Mouse (Mus musculus) skeletal muscle tissue, adult 2 months (tissue): Measurements from ENCODE around the gene Arl3.

Source experiments
- DNase-seq: peaks from one replicate; pipeline ENCODE4 v3.0.0-alpha.2; 2012; ENCODE audit warnings: low read depth, low spot score

Gene Arl3

DNA sequence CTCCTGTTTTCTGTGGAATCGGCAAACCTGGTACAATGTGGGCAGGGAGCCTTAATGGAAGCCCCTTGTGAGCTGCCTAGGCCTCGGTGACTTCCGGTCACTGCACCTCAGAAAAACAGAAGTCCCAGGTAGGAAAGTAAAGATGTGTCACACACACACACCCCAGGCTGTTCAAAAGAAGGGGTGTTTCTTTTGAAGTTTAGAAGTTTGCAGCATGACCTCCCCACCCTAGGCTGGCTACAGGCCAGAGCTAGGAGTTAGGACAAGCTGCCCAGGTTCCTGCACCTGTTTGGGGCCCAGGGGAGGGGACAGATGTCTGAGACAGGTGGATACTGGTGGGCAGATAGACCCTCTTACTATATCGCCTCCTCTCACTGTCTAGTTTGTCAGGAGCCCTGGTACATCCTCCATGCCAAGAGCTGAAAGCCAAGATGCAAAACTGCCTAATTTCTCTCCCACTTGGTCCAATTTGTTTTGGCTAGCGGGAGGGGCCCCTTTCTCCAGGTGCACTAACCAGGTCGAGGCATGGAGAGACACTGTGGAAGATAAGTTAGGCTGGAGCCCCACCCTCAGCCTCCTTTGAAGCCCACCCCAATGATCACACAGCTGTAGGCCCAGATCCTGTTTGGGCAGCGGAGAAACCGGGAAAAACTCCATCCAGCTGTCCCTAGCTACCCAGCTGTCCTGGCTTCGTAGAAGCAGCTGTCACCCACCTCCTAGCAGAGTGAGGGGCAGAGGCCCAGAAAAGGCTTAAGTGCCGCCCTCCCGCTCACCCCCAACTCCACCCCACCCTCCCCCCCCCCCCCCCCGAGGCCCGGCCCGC is 55.3 kb downstream of the Arl3 start:
- DNase-seq = no peak

DNA sequence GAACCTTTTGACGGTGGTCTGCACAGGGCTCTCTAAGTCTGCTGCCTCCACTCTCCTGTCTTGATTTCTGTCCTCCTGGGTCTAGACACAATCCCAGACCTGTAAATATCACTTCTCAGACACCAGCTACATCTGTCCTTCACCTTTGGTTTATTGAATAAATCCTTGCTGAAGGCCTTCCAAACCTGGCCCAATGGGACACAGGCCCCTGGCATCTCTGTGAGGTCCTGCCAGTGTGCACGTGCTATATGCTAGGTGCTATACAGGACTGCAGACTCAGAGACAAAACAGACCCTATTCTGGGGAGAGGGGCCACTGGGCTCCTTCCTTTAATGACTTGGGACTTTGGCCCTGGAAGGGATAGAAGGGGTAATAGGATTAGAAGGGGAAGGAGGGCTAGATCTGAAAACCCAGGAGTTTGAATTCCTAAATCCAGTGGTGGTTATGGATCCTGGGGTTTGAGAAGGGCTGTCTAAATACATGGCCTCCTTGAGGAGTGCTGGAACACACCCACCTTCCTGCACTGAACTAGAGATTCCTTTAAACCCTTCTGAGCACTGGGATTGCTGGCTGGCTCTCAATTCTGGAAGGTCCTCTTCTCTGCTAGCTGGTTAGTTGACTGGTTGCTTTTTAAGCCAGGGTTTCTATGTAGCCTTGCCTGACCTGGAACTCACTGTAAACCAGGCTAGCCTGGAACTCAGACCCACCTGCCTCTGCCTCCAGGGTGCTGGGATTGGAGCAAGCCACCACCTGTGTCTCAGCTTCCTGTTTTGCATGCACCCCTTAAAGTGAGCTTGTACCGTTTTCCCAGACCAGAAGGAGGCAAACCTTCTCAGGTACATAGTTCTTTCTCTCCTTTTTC is 56.1 kb downstream of the Arl3 start:
- no peak for DNase-seq

DNA sequence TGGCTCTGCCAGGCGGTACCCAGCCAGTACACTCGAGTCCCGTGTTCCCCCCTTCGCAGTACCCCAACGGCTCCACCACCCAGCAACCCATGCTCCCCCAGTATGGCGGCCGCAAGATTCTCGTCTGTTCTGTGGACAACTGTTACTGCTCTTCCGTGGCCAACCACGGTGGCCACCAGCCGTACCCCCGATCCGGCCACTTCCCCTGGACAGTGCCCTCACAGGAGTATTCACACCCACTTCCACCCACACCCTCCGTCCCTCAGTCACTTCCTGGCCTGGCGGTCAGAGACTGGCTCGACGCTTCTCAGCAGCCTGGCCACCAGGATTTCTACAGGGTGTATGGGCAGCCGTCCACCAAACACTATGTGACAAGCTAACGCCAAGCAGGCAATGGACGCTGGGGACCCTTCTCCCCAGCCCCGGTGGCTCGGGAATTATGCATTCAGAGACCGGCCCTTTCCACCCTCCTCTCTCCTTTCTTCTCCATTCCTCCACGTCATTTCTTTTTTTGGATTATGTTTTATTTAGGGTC is 57.6 kb downstream of the Arl3 start:
- no peak for DNase-seq

DNA sequence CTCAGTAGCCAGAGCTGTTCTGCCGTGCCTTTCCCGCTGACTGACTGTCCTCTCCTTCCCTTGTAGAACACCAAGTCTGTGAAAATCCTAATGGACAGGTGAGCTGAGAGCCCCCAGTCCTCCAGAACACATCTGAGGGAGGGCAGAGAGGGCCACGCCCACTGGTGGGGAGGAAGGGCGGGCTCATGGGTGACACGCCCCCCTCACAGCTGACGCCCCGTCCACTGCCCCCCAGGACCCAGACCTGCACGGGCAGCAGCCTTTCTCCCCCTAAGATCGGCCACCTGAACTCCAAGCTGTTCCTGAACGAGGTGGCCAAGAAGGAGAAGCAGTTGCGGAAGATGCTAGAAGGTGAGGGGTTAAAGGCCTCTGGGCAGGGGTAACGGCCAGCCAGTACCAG is 58.6 kb downstream of the Arl3 start:
- no peak for DNase-seq

DNA sequence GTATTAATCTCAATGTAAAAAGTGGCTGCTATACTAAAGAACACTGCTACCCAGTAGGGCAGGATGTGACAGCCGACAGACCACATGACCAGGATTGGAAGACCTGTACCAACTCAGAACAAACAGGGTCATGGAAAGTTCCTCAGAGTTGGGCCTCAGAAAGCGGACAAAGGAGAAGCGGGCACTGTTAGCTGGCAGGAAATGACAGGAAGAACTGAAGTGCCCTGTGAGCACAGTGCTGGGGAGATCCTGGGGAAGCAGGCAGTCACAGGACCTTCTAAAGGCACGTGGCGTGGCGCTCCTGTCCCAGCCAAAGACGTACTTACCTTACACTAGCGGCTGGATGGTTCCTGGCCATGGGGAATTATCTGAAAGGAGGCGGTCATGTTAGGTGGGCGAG is 61.7 kb downstream of the Arl3 start:
- DNase-seq = no peak

DNA sequence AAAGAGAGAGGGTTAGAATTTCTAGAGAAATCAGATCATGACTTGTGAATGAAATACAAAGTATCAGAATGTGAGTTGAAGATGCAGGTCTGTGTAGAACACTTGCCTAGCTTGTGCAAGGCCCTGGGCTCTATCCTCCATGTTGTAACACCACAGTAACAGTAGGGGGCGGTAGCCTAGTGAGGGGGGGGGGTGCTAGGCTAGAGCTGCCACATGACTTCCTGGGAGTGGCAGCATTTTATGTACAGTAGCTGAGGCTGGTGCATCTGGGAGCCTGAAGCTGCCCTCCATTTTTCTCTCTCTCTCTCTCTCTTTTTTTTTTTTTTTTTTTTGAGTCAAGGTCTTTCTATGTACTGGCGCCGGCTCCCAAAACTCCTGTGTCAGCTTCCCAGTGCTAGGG is 62.2 kb downstream of the Arl3 start:
- no peak for DNase-seq

DNA sequence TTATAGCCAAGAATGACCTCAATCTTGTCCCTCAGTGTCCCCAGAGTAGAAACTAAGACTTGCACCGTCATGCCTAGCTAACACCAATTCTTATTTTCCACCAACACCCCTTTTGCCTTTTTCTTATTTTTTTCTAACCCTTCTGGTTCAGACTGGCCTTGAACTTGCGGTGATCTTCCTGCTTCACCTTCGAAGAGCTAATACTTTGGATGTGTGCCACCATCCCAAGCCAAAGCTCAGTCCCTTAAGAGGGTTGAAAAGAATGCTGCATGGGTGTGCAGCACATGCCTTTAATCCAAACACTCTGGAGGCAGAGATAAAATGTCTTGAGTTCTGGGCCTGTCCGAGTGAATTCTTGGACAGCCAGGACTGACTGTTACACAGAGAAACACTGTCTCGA is 62.6 kb downstream of the Arl3 start:
- no peak for DNase-seq

DNA sequence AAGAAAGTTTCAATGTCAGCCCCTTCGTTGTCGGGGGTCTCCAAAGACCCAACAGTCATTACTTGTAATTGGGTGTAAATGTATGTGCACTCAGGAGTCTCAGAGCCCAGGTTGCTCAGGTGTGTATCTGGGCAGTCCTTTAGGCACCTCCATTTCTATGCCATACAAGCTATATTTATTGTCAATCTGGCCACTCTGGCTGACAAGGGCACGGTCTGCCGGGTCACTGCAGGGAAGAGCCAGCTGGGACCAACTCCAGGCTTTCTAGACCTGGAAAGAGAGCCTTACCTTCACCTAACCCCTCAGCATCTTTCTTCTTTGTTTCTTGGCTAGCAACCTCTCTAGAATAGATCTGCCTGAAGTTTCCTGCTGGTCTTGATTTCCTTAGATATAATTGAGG is 63.3 kb downstream of the Arl3 start:
- DNase-seq = no peak

DNA sequence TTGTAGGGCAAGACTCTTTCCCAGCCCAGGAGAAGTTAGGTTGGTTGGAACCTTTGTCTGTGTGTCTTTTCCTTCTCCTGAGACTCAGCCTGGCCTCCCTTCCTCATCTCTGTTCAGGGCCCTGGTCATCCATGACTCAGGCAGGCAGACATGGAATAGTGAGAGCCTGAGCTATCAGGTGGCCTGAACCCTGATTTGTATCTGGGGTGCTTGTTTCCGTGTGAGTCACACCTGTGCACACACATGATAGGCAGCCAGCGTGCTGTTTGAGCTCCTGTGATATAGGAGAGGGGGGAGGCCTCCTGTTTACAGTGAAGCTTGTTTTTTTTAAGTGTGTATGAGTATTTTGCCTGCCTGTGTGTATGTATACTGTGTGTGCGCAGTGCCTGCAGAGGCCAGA is 63.8 kb downstream of the Arl3 start:
- no peak for DNase-seq

DNA sequence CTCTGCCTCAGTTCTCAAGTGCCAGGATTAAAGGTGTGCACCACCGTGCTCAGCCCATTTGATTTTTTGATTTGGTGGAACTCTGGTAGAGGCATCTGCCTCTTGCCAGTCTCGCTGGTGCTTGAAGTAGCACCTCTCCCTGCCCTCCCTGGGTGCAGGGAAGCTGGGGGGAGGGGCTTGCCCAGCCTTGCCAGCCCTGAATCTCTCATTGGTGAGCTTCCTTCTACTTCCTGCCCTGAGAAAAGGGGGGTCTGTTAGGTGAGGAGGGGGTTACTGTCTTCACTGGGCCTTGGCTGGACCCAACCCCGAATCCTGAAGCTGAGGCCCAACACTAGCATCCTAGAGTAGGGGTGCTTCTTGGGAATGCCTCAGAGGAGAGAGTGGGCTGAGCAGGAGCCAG is 64.3 kb downstream of the Arl3 start:
- DNase-seq = no peak

DNA sequence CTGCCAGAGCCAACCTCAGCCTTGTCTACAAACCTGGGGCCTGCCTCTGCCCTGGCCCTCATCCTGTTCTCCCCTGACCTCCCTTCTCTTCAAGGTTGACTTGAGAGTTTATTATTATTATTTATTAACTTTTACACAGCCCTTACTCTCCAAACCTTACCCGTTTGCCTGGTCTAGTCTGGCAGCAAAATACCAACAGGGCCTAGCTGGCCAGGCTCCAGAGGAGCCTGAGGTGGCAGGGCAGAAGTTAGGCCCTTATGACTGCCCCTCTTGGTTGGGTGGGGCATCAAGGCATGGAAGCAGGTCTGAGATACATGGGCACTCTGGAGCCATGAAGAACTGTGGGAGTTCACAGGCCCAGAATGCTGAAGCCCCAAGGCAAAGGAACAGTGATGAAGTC is 65.2 kb downstream of the Arl3 start:
- no peak for DNase-seq

DNA sequence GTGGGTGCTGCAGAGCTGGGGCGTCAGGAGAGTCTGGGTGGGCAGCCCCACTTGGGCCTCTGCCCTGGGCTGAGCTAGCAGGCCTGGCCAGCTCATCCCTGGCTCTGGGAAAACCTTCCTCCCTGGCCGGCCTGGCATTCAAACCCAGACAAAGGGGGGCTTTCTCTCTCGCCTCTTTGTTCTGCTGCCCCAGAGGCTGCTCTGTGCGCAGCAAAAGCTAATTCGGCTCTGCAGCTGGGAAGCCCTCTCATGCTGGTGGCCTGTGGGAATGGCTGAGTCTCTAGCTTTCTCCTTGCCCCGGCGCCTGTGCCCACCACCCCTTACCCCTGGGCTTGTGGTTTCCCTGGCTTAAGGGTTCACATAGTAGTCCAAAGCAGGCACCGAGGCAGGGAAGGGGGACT is 65.8 kb downstream of the Arl3 start:
- DNase-seq = no peak

DNA sequence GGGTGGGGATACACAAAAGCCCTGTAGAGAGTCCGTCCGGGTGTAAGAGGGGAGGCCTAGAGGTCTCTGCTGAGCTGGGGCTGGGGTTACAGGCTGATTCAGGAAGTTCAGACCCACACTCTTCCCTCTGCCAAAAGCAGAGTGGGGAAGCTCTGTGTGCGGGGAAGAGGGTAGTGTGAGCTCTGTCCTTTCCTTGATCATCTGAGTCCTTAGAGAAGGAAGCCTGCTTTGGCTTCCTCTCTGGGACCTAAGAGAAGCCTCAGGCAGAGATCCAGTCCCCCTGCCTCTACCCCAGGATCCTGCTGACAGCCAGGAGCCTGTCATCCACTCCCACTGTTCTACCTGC is 66.7 kb downstream of the Arl3 start:
- no peak for DNase-seq

DNA sequence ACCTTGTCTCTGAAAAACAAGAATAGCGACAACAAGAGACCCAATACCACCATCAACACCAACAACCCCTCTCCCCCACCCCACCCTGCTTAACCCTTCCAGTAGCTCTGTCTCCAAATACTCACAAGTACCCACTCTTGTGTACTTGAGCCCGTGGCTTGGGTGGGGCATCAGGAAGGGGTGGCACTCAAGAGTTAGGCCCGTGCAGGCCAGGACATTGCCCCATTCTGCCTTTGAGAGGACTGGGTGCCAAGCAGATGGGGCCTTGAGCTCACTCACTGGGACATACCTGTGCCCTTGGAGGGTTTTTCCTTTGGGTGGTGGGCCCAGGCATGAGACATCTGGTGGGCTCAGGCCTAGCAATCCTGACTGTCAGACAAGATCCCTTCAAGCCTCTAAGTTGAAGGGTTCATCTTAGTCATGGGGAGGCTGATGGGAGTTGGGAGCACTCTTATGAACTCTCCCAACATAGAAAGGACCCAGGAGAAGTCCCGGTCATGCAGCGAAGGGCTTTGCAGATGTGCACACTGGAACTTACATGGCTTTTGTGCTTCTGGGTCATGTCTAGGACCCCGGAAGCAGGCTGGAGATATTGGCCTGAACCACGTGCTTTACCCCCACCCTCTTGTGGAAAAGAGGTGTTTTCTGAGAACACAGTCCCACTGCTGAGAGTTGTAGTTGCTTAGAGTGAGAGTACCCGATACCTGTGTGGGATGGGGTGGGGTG is 67.2 kb downstream of the Arl3 start:
- no peak for DNase-seq

DNA sequence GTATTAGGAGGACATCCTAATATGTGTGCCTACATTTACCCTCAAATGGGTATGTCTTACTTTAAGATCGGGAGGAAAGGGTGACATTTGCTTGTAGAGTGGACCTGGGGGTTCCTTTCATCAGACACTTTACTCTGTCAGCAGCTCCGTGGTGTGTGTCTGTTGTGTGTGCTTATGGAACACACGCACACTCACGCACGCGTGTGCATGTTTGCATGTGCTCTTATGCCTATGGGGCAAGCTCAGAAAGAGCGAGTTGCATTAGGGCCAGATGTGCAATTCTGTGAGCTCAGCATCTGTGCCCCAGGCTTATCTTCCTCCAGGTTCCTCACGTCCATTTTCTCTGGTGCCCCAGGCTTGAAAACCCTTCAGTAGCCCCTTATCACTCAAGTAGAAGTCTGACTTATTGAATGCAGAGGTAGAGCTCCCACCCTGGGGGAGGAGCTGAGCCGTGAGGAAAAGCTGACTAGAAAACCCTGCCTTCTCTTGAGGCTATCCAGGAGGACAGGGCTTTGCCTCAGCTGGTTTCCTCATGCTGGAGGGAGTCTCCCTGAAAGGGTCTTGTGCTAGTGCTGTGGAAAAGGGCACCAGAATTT is 68.1 kb downstream of the Arl3 start:
- DNase-seq = no peak

DNA sequence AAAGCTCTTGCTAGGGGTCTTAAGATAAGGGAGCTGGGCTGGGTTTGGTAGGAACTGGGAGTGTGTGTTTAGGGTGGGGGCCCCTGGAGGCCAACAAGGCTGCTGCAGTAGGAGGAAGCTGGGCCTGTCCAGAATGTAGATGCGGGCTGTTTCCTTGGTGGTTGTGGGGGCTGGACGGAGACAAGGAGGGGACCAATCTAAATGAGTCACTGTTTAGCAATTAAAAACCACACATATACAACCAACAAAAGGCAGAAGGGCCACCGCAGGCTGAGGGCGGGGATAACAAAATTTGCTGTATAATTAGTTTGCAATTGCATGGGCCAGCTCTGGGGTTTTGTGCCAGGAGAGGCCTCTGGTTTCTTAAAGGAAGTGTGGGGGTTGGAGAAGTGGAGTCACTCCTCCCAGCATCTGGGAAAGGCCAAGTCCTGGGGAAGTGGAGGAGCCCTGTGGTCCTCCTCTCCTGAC is 68.9 kb downstream of the Arl3 start:
- no peak for DNase-seq

DNA sequence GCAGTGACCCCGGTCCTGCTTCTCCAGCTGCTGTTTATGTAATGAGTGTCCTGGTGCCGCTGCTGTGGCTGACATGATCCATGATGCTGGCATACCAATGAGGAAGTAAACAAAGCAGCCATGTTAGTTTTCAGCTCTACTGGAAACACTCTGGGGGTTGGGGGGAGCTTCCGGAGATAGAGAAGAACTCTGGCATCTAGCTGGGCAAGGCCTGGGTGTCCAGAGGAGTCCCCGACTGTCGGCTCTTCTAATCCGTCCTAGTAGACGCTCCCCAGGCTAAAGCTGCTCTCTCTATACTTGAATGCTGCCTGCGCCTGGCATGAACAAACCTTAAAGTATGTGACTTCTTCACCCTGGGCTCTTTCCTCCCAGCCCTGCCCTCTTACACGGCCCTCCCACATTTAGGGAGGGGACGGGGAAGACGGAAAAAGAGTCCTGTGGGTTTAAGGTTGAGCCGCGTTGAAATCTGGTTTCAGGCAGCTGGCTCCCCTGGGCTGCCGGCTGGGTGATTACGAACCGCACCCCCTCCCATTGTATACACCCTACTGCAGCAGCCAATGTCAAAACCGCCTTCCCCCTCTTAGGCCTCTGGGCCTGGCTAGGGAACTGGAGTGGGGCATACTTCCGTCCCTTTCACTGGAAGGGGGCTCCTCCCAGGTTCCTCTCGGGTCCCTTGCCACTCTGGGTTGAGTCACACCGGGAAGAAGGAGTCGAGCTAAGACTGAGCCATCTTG is 69.5 kb downstream of the Arl3 start:
- peak; percentile 81 for DNase-seq

DNA sequence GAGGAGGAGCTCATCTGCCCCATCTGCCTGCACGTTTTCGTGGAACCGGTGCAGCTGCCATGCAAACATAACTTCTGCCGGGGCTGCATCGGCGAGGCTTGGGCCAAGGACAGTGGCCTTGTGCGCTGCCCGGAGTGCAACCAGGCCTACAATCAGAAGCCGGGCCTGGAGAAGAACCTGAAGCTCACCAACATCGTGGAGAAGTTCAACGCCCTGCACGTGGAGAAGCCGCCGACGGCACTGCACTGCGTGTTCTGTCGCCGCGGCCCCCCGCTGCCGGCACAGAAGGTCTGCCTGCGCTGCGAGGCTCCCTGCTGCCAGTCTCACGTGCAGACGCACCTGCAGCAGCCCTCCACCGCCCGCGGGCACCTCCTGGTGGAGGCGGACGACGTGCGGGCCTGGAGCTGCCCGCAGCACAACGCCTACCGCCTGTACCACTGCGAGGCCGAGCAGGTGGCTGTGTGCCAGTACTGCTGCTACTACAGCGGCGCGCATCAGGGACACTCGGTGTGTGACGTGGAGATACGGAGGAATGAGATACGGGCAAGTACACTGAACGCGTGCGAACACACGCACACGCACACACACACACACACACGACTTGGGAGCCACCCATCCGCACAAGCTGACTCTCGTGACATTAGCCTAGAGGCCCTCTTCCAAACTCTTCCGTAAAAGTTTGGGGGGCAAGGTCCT is 70.4 kb downstream of the Arl3 start:
- DNase-seq = peak; percentile 92

DNA sequence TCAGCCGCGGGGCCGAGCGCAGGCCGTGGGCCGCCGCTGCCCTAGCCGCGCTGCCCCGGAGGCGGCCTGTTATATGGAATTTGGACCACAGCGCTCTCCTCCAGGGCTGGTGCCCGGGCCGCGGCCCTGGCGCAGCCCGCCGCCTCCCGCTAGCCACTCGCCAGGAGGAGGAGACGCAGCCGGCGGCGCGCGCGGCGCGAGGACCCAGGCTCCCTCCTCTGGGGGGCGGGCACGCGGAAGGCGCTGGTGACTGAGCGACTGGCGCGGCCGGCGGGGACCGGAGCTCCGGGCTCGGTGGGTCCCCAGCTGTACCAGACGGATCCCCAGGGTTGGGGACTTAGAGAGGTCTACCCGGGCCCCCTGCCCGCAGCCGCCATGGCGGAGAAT is 70.9 kb downstream of the Arl3 start:
- DNase-seq = peak; percentile 78

DNA sequence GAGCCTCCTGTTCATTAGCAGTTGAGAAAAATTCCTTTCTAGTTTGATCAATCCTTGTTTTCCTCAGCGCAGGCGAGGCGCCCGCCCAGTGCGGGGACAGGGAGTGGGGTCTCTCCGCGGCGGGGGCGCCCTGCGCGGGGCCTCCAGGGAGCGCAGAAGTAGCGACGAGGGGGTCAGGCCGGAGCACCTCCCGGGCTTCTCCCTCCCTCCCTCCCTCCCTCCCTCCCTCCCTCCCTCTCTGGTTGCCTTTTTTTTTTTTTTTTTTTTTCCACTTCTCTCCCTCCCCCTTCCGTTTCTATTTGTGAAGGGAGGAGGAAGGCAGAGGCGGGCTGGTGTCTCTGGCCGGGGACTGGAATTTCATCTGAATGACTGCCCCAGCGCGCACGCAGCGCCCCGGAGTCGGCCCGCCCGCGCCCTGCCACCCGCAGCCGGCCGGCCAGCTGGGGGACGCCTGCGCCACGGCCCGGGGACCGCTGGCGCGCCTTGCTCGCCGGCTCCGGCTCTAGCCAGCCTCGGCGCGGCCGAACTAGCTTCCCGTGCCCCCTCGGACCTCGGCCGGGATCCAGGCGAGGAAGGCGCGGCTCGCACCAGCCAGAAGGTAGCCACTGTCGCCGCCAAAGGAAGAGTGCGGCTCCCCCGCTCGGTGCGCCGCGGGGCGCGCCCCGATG is 71.5 kb downstream of the Arl3 start, which contains the start of gene Trim8:
Gene Trim8 (plus strand): TSS at position 302 of the 668 bp plus-strand sequence.
- peak; percentile 94 for DNase-seq
